Mouse (Mus musculus) c-Kit-positive CD71-negative TER-119-negative erythroid progenitor cells, embryonic 14.5 days (primary cell): ENCODE results near the gene Gm45837.
A peak's percentile ranks its signal among the peaks of the same experiment; 100 is the strongest.

ENCODE experiments used
- DNase-seq: peaks from one replicate; pipeline ENCODE4 v3.0.0-alpha.2; 2013; ENCODE audit warnings: low read depth

Gene Gm45837

GRCm38 (mm10) chr7:101501236-101501635, 90.5 kb downstream of the Gm45837 start:
- no peak for DNase-seq

GRCm38 (mm10) chr7:101501675-101502074, 91.0 kb downstream of the Gm45837 start:
- no peak for DNase-seq

- peak; percentile 63 for DNase-seq
Observed at GRCm38 (mm10) chr7:101503351-101503750, 92.7 kb downstream of the Gm45837 start.

- DNase-seq = no peak
Observed at GRCm38 (mm10) chr7:101503803-101504202, 93.1 kb downstream of the Gm45837 start.

GRCm38 (mm10) chr7:101504507-101504906, 93.8 kb downstream of the Gm45837 start:
- no peak for DNase-seq

GRCm38 (mm10) chr7:101509212-101509611, 98.5 kb downstream of the Gm45837 start:
- DNase-seq = no peak

- no peak for DNase-seq
Observed at GRCm38 (mm10) chr7:101513655-101514054, 103.0 kb downstream of the Gm45837 start.

- no peak for DNase-seq
Observed at GRCm38 (mm10) chr7:101514768-101515167, 104.1 kb downstream of the Gm45837 start.

GRCm38 (mm10) chr7:101515295-101515694, 104.6 kb downstream of the Gm45837 start:
- no peak for DNase-seq

- no peak for DNase-seq
Observed at GRCm38 (mm10) chr7:101516460-101516859, 105.8 kb downstream of the Gm45837 start.

GRCm38 (mm10) chr7:101521696-101522095, 111.0 kb downstream of the Gm45837 start:
- DNase-seq = no peak

- DNase-seq = no peak
Observed at GRCm38 (mm10) chr7:101523205-101523604, 112.5 kb downstream of the Gm45837 start.

- no peak for DNase-seq
Observed at GRCm38 (mm10) chr7:101526484-101526883, 115.8 kb downstream of the Gm45837 start.

GRCm38 (mm10) chr7:101534428-101534827, 123.7 kb downstream of the Gm45837 start:
- DNase-seq = no peak

GRCm38 (mm10) chr7:101535102-101535501, 124.4 kb downstream of the Gm45837 start:
- no peak for DNase-seq

GRCm38 (mm10) chr7:101535517-101535916, 124.8 kb downstream of the Gm45837 start:
- DNase-seq = no peak

- no peak for DNase-seq
Observed at GRCm38 (mm10) chr7:101537541-101537940, 126.9 kb downstream of the Gm45837 start.

GRCm38 (mm10) chr7:101538141-101538933, 127.7 kb downstream of the Gm45837 start:
- DNase-seq = no peak

GRCm38 (mm10) chr7:101539774-101540173, 129.1 kb downstream of the Gm45837 start:
- no peak for DNase-seq

GRCm38 (mm10) chr7:101540684-101541083, 130.0 kb downstream of the Gm45837 start:
- DNase-seq = no peak

- DNase-seq = peak; percentile 51
Observed at GRCm38 (mm10) chr7:101541132-101541531, 130.4 kb downstream of the Gm45837 start.

- no peak for DNase-seq
Observed at GRCm38 (mm10) chr7:101541734-101542133, 131.0 kb downstream of the Gm45837 start.

- no peak for DNase-seq
Observed at GRCm38 (mm10) chr7:101547651-101548050, 137.0 kb downstream of the Gm45837 start.

- no peak for DNase-seq
Observed at GRCm38 (mm10) chr7:101549266-101549665, 138.6 kb downstream of the Gm45837 start.
